Mouse (Mus musculus) liver (tissue): ENCODE data around the gene Cwc25.

Source experiments
- DNase-seq: peaks from one replicate; pipeline ENCODE4 v3.0.0-alpha.2; 2020; ENCODE audit warnings: mixed read lengths

Cwc25 gene

DNA sequence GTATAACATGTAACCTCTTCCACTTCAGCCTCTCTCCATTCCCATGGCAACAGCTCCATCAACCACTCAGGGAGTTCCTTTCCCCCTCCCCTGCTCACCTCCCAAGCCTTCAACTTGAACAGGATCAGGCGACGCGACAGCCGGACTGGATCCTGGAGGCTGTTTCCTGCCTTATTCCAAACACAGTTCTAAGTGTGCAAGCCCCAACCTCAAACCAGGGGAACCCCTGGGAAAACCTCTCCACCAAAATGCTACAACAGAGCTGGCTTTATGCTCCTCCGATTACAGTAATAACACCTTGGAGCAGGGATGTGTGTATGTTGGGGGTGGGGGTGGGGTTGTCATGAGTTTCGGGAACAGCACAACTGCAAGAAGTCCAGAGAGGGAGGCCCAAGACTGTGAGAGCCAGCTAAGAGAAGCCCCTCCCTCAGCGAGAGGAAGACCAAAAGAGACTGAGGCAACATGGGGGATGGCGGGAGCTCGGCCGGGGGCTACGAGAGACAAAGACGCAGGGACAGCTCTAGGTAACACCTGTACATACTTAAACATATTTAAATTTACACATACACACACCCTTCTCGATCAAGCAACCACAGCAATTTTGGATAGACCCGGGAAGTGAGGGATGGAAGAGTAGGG lies 68.3 kb downstream of the Cwc25 start:
- no peak for DNase-seq

DNA sequence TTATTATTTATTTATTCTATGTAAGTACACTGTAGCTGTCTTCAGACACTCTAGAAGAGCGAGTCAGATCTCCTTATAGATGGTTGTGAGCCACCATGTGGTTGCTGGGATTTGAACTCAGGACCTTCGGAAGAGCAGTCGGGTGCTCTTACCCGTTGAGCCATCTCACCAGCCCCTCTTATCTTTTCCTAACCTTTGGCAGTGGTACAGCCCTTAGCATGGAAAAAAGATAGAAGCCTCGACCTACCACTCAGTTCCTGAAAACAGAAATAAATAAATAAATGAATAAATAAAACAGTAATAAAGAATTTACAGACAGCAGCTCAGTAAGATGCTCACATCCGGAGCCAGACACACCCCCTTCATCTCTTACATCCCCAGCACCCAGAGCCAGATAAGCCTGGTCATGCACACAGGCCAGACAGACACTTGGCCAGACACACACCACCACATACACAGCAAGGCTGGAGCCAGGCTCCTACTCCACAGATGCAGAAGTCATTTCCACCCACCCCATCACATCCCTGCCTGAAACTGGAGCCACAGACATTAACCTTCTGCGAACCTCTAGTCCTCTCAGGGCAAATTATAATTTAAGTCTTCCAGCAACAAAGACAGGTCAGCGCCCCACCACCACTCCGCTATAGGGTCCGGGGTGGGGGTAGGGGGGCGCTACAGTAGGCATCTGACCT lies 69.0 kb downstream of the Cwc25 start:
- no peak for DNase-seq

DNA sequence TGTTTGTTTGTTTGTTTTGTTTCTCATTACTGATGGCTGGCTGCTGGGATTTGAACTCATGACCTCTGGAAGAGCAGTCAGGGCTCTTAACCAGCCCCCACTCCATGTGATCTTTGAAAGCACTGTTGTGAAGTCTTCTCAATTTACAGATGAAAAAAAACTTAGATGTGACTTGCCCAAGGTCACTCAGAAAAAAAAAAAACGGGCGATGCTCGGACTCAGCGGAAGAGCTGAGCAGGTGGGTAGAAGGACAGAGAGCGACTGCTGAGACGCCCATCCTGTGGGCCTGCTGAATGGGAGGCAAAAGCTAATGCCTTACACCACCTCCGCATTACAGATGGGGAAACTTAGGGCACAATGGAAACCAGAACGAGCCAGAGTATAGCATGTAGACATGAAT lies 69.7 kb downstream of the Cwc25 start:
- no peak for DNase-seq

DNA sequence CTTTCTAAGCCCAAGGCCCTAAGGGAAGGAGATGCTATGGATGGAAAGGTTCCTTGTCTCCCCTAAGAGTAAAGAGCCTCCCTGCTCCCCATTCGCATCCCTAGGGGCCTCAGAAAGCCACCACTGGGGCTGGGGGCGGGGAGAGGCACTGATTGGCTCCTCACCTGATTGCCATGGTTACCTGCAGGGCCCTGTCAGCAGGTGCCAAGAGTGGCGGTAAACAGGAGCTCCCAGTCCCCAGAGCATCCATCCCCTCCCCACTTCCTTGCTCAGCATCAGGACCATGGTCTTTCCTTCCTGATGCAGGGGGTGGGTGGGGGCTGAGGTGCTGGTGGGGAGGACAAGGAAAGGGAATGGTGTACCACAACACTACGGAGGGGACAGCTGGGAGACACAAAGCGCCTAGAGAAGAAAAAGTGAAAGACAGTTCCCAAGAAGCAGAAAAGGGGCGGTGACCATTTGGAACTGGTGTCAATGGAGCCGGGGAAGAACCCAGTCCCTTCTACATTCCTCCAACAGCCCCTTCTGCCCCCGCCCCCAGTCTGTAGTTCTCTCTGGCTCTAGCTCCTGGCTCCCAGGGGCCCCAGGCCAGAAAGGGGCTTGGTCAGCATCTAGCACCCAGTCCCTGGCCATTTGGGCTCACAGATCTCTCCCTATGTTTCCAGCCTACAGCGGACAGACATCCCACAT lies 70.5 kb downstream of the Cwc25 start:
- DNase-seq, result no peak
